Mouse (Mus musculus) cortical plate, adult 2 months (tissue): ENCODE results near the gene A530016L24Rik.

ENCODE experiments used
- CTCF ChIP-seq: fragments of 200-500 bp; IDR thresholded peaks from 2 replicates; pipeline ENCODE4 v1.5.1; 2011; ENCODE audit warnings: mild to moderate bottlenecking, control low read depth, low read length; ENCODE audit not compliant: insufficient read depth; ENCODE audit errors: extremely low read depth
- POLR2A ChIP-seq: fragments of 200-500 bp; IDR thresholded peaks from 2 replicates; pipeline ENCODE4 v1.6.1; 2011; ENCODE audit warnings: mild to moderate bottlenecking, low read length, control low read depth; ENCODE audit not compliant: insufficient read depth; ENCODE audit errors: extremely low read depth

GRCm38 (mm10) chr12:112451381-112451780, 37.9 kb upstream of the A530016L24Rik start:
- TF ChIP-seq CTCF (no peak), POLR2A (no peak)
